Mouse (Mus musculus) kidney, adult 2 months (tissue): ENCODE results near the gene Dhh.

Source experiments
- CTCF ChIP-seq: fragments of 200-500 bp; conservative IDR thresholded peaks from 2 replicates; pipeline ENCODE4 v1.5.1; 2011; ENCODE audit warnings: low read depth, mild to moderate bottlenecking, control low read depth, low read length, moderate library complexity, mixed read lengths; ENCODE audit not compliant: insufficient read depth, insufficient read length
- POLR2A ChIP-seq: fragments of 200-500 bp; IDR thresholded peaks from one replicate; pipeline ENCODE4 v1.6.1; 2011; ENCODE audit warnings: low read depth, low read length, control low read depth

- TF ChIP-seq POLR2A, result no peak
- no peak for TF ChIP-seq CTCF
Observed at GRCm38 (mm10) chr15:98864951-98865350, 33.4 kb downstream of the Dhh start.
